ENCODE assay signal across 15 mouse cellular contexts in the genomic region with DNA sequence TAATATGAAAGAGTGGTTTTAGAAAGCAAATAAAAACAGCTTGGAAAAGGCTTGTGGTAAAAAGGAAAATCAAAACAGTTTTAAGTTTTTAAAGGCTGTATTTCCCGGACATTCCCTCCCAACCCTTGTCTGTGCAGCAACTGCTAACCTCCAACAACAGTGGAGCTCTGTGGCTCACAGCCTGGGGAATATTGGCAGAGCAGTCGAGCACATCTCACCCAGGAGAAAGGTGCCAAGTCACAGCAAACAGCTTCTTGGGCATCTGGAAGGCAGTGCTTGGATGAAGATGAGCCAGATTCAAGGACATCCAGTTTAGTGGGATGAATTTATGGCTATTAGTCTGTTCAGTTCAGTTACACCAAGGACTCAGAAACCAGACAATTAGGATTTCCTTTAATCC.
DNase-seq lines count a peak whose midpoint lies in the region; ATAC-seq and TF ChIP-seq lines count a peak whose summit lies in the region.
"Had no signal": no experiment of that assay in that cellular context is flagged by ENCODE, and none has a peak within 500 bp of the region (broad histone marks: within the 10 kb centered on the region; RNA-seq: fewer than 3 reads in every experiment).

No protein-coding gene starts in this region.

- H3K27ac ChIP-seq in hindbrain, postnatal 0 days = no peak overlapping the region
- H3K27ac ChIP-seq in hindbrain, embryonic 11.5 days (ENCODE audit: low read depth, low read length) = no peak overlapping the region
- H3K27ac ChIP-seq in midbrain, postnatal 0 days (ENCODE audit: low read depth, low read length) = no peak overlapping the region
- no peak overlapping the region for H3K27ac ChIP-seq in midbrain, embryonic 13.5 days
- H3K27ac ChIP-seq: heart, embryonic 10.5 days; intestine, embryonic 15.5 days; midbrain, embryonic 15.5 days; neural tube, embryonic 12.5 days had no signal

- H3K4me1 ChIP-seq in hindbrain, postnatal 0 days (ENCODE audit: insufficient read depth, low read length) = no peaks in the 10 kb centered on the region
- no peaks in the 10 kb centered on the region for H3K4me1 ChIP-seq in hindbrain, embryonic 11.5 days (replicated peaks; ENCODE audit: control insufficient read depth, insufficient read depth, low read length)
- H3K4me1 ChIP-seq in midbrain, postnatal 0 days (ENCODE audit: insufficient read depth, low read length) = no peaks in the 10 kb centered on the region
- no peaks in the 10 kb centered on the region for H3K4me1 ChIP-seq in midbrain, embryonic 13.5 days (replicated peaks)
- H3K4me1 ChIP-seq: heart, embryonic 10.5 days; intestine, embryonic 15.5 days; midbrain, embryonic 15.5 days; neural tube, embryonic 12.5 days had no signal

- DNase-seq in cerebellum, adult 11 months = peak; percentile 0
- peak; percentile 56 for DNase-seq in hindbrain, postnatal 0 days (ENCODE audit: low spot score)
- no peak for DNase-seq in hindbrain, embryonic 11.5 days (ENCODE audit: low spot score)
- peak; percentile 55 for DNase-seq in midbrain, postnatal 0 days (ENCODE audit: low spot score)
- DNase-seq in right cerebral cortex, postnatal 4 days = peak; percentile 2
- DNase-seq in heart, adult 18-20 months = no peak
- DNase-seq: heart, postnatal 4 days; kidney, postnatal 10 days; retina, postnatal 1 day had no signal

- no peak overlapping the region for H3K4me2 ChIP-seq in hindbrain, postnatal 0 days (ENCODE audit: low read depth, low read length)
- no peak overlapping the region for H3K4me2 ChIP-seq in hindbrain, embryonic 11.5 days (replicated peaks; ENCODE audit: low read depth, low read length)
- no peak overlapping the region for H3K4me2 ChIP-seq in midbrain, postnatal 0 days (ENCODE audit: low read depth, low read length, poor library complexity, severe bottlenecking)
- H3K4me2 ChIP-seq in midbrain, embryonic 13.5 days (replicated peaks) = no peak overlapping the region
- H3K4me2 ChIP-seq: intestine, embryonic 15.5 days; midbrain, embryonic 15.5 days; neural tube, embryonic 12.5 days had no signal

- no peak overlapping the region for H3K4me3 ChIP-seq in hindbrain, postnatal 0 days (ENCODE audit: low read length)
- no peak overlapping the region for H3K4me3 ChIP-seq in hindbrain, embryonic 11.5 days (ENCODE audit: low read depth, low read length)
- no peak overlapping the region for H3K4me3 ChIP-seq in midbrain, postnatal 0 days (ENCODE audit: low read depth, low read length)
- no peak overlapping the region for H3K4me3 ChIP-seq in midbrain, embryonic 13.5 days (replicated peaks)
- H3K4me3 ChIP-seq: heart, embryonic 10.5 days; intestine, embryonic 15.5 days; midbrain, embryonic 15.5 days; neural tube, embryonic 12.5 days had no signal

- no peak for TF ChIP-seq CTCF in hindbrain, postnatal 0 days (IDR thresholded peaks at IDR 0.05; ENCODE audit: low read depth)
- no peak for TF ChIP-seq CTCF in midbrain, postnatal 0 days (IDR thresholded peaks at IDR 0.05)

- WGBS in hindbrain, postnatal 0 days = 33% methylated on average over 2 of the region's 2 CpGs
- 68% methylated on average over 2 of the region's 2 CpGs for WGBS in hindbrain, embryonic 11.5 days
- WGBS in midbrain, postnatal 0 days = 58% methylated on average over 2 of the region's 2 CpGs
- 69% methylated on average over 2 of the region's 2 CpGs for WGBS in midbrain, embryonic 13.5 days

- ATAC-seq in cerebellum, adult (ENCODE audit: insufficient number of reproducible peaks, low FRiP score, low TSS enrichment) = no peak
- 0 out of 2 replicates have a peak, but pooled peaks have one; percentile 56 for ATAC-seq in hindbrain, postnatal 0 days
- ATAC-seq in hindbrain, embryonic 11.5 days (ENCODE audit: low FRiP score) = no peak
- 0 out of 2 replicates have a peak, but pooled peaks have one; percentile 49 for ATAC-seq in midbrain, postnatal 0 days (ENCODE audit: low FRiP score)
- ATAC-seq in midbrain, embryonic 13.5 days = no peak
- ATAC-seq: intestine, embryonic 15.5 days; midbrain, embryonic 15.5 days had no signal

- no peak overlapping the region for H3K9ac ChIP-seq in hindbrain, postnatal 0 days (replicated peaks; ENCODE audit: low read length)
- H3K9ac ChIP-seq in hindbrain, embryonic 11.5 days (ENCODE audit: low read depth, low read length) = no peak overlapping the region
- no peak overlapping the region for H3K9ac ChIP-seq in midbrain, postnatal 0 days (replicated peaks; ENCODE audit: low read length, poor library complexity, severe bottlenecking)
- H3K9ac ChIP-seq in midbrain, embryonic 13.5 days (replicated peaks) = no peak overlapping the region
- H3K9ac ChIP-seq: intestine, embryonic 15.5 days; midbrain, embryonic 15.5 days; neural tube, embryonic 12.5 days had no signal

- no peaks in the 10 kb centered on the region for H3K36me3 ChIP-seq in hindbrain, postnatal 0 days (ENCODE audit: insufficient read depth, low read length)
- no peaks in the 10 kb centered on the region for H3K36me3 ChIP-seq in hindbrain, embryonic 11.5 days (ENCODE audit: control insufficient read depth, insufficient read depth, low read length)
- no peaks in the 10 kb centered on the region for H3K36me3 ChIP-seq in midbrain, postnatal 0 days (ENCODE audit: insufficient read depth, low read length)
- no peaks in the 10 kb centered on the region for H3K36me3 ChIP-seq in midbrain, embryonic 13.5 days
- H3K36me3 ChIP-seq: heart, embryonic 10.5 days; intestine, embryonic 15.5 days; midbrain, embryonic 15.5 days; neural tube, embryonic 12.5 days had no signal

- no peaks in the 10 kb centered on the region for H3K27me3 ChIP-seq in hindbrain, postnatal 0 days (ENCODE audit: insufficient read depth, low read length)
- H3K27me3 ChIP-seq in hindbrain, embryonic 11.5 days (ENCODE audit: control insufficient read depth, insufficient read depth, low read length) = no peaks in the 10 kb centered on the region
- no peaks in the 10 kb centered on the region for H3K27me3 ChIP-seq in midbrain, postnatal 0 days (ENCODE audit: insufficient read depth, low read length)
- no peaks in the 10 kb centered on the region for H3K27me3 ChIP-seq in midbrain, embryonic 13.5 days
- H3K27me3 ChIP-seq: intestine, embryonic 15.5 days; midbrain, embryonic 15.5 days; neural tube, embryonic 12.5 days had no signal

- H3K9me3 ChIP-seq in hindbrain, postnatal 0 days (ENCODE audit: low read length) = no peaks in the 10 kb centered on the region
- no peaks in the 10 kb centered on the region for H3K9me3 ChIP-seq in hindbrain, embryonic 11.5 days (ENCODE audit: control insufficient read depth, low read length)
- no peaks in the 10 kb centered on the region for H3K9me3 ChIP-seq in midbrain, postnatal 0 days (ENCODE audit: low read length)
- H3K9me3 ChIP-seq in midbrain, embryonic 13.5 days = no peaks in the 10 kb centered on the region
- H3K9me3 ChIP-seq: heart, embryonic 10.5 days; intestine, embryonic 15.5 days; midbrain, embryonic 15.5 days; neural tube, embryonic 12.5 days had no signal

Comparison
In these comparisons a context has a peak if more than half of its experiments do, and no peak if none do; other contexts are left out.
1. DNase-seq: peak in cerebellum, adult 11 months (single experiment), hindbrain, postnatal 0 days (single experiment), midbrain, postnatal 0 days (single experiment) and right cerebral cortex, postnatal 4 days (single experiment); none in hindbrain, embryonic 11.5 days (single experiment) and heart, adult 18-20 months (0 of 2).
2. ATAC-seq: peak in hindbrain, postnatal 0 days (single experiment) and midbrain, postnatal 0 days (single experiment); none in cerebellum, adult (single experiment), hindbrain, embryonic 11.5 days (single experiment) and midbrain, embryonic 13.5 days (single experiment).